Mouse (Mus musculus) liver, embryonic 14.5 days (tissue): ENCODE results near the gene Plcb4. TPM values are rescaled to one million over a fixed set of nuclear protein-coding genes. Genes with fewer than 3 reads are reported as not detected.

Experiments used
- ATAC-seq: fragments of 200-750 bp; cut with Nextera tagmentation; 2 replicates; pipeline ENCODE4 v1.8.0; 2017; ENCODE audit warnings: moderate number of reproducible peaks, mild to moderate bottlenecking, moderate library complexity; ENCODE audit not compliant: insufficient read depth
- DNase-seq, 3 experiments: peaks; one replicate each; pipeline ENCODE4 v3.0.0-alpha.2; 2012 to 2013; ENCODE audit warnings: low read depth in 3 of 3, low spot score in 3 of 3
- H3K27ac ChIP-seq: fragments of 300-500 bp; sonication (generic); 2 replicates; pipeline ENCODE4 v1.5.1; 2014; ENCODE audit warnings: moderate library complexity, mild to moderate bottlenecking, control low read depth, inconsistent platforms
- H3K27me3 ChIP-seq: fragments of 300-500 bp; sonication (generic); 2 replicates; pipeline ENCODE4 v1.6.1; 2014; ENCODE audit warnings: mild to moderate bottlenecking, low read length, moderate library complexity; ENCODE audit not compliant: control insufficient read depth, insufficient read depth
- H3K36me3 ChIP-seq: fragments of 300-500 bp; sonication (generic); replicated peaks from 2 replicates; pipeline ENCODE4 v1.6.1; 2014; ENCODE audit warnings: low read depth; ENCODE audit not compliant: control insufficient read depth, insufficient read depth
- H3K4me1 ChIP-seq, 2 experiments: fragments of 200-500 bp in 1 of 2; fragments of 300-500 bp in 1 of 2; sonication (generic) in 1 of 2; replicated peaks; 2 replicates each; pipeline ENCODE4 v1.6.1; 2012 to 2014; ENCODE audit warnings: antibody characterized with exemption in 1 of 2, inconsistent platforms in 1 of 2, low read length in 1 of 2; ENCODE audit not compliant: control insufficient read depth in 2 of 2, insufficient read depth in 2 of 2
- H3K4me2 ChIP-seq: fragments of 300-500 bp; sonication (generic); 2 replicates; pipeline ENCODE4 v1.6.1; 2014; ENCODE audit warnings: low read depth, mild to moderate bottlenecking, control low read depth, moderate library complexity
- H3K4me3 ChIP-seq, 2 experiments: fragments of 200-500 bp in 1 of 2; fragments of 300-500 bp in 1 of 2; sonication (generic) in 1 of 2; 2 replicates each; pipeline ENCODE4 v1.5.1; 2012 to 2014; ENCODE audit warnings: low read depth in 2 of 2, low read length in 2 of 2, mild to moderate bottlenecking in 2 of 2, control low read depth in 1 of 2, inconsistent platforms in 1 of 2, moderate library complexity in 1 of 2; ENCODE audit not compliant: insufficient read depth in 1 of 2
- H3K9ac ChIP-seq: fragments of 300-500 bp; sonication (generic); replicated peaks from 2 replicates; pipeline ENCODE4 v1.6.1; 2014; ENCODE audit warnings: mild to moderate bottlenecking, control low read depth, moderate library complexity
- H3K9me3 ChIP-seq: fragments of 300-500 bp; sonication (generic); 2 replicates; pipeline ENCODE4 v1.6.1; 2016; ENCODE audit warnings: low read length, mixed read lengths; ENCODE audit not compliant: control insufficient read depth
- CTCF ChIP-seq: IDR thresholded peaks from 2 replicates; pipeline ENCODE4 v1.5.1; 2016; ENCODE audit warnings: antibody characterized with exemption, low read depth, control low read depth
- EP300 ChIP-seq: IDR thresholded peaks from 2 replicates; pipeline ENCODE4 v1.6.1; 2016; ENCODE audit warnings: antibody characterized with exemption, low read depth
- WGBS: fragments of 180-500 bp; shearing (Covaris S2); extraction: QIAGEN DNeasy Blood & Tissue Kit; methylation state at CpG from one replicate; pipeline ENCODE4 v1.1.7; 2014; ENCODE audit not compliant: insufficient replicate concordance; 5-methylcytosine and 5-hydroxymethylcytosine counted together
- polyA plus RNA-seq, 2 experiments: library from polyadenylated mRNA; depleted of rRNA in 1 of 2; stranded (reverse) in 1 of 2; unstranded in 1 of 2; fragments of >200 nt; fragmentation: Nextera tagmentation in 1 of 2; extraction: Ambion mirVana in 1 of 2; gene quantifications; 2 replicates each; pipeline versions ENCODE4 v1.2.1 to v1.2.3; 2012 to 2014

The Plcb4 gene
- polyA plus RNA-seq, 2 experiments = 1.9 to 2.3 TPM

DNA sequence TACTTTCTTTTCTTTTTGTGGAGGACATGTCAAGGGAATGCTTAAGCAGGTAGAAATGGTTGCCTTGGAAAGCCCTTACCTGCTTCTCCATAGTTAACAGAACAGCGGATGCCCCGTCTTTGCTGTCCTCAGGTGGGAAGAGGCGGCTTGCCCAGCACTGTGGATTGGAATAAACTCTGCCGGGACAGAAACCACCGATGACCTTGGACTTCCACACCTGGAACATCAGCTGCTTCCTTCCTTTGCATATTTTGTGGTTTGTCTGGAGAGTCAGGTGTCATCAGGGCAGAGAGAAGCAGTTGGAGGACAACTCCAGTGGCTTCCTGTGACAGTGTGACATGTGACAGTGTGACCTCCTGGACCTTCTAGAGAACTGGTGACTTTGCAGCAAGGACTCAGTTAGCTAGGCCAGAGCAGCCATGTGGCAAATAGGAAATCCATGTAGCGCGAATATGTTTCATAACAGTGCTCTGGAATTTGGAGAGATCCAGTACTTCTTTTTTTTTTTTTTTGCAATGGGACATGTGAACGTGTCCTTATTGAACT is 154.0 kb downstream of the Plcb4 start:
- Histone ChIP-seq H3K36me3 (no peaks in the 10 kb centered on the region), H3K9me3 (no peaks in the 10 kb centered on the region), H3K4me1 (0 out of 4 replicates have a peak, but pooled peaks cover 0 to 2% of the 10 kb centered on the region in 2 experiments), H3K4me3 (no peak overlapping the region), H3K4me2 (no peak overlapping the region), H3K9ac (no peak overlapping the region), H3K27ac (no peak overlapping the region), H3K27me3 (no peaks in the 10 kb centered on the region)
- 68% methylated on average over 8 of the region's 8 CpGs for WGBS
- DNase-seq (no peak), ATAC-seq (no peak)
- no peak for TF ChIP-seq CTCF
- TF ChIP-seq EP300 = no peak

- Histone ChIP-seq H3K4me3 (no peak overlapping the region), H3K4me1 (no peaks in the 10 kb centered on the region), H3K27ac (no peak overlapping the region), H3K9me3 (no peaks in the 10 kb centered on the region), H3K27me3 (no peaks in the 10 kb centered on the region), H3K36me3 (no peaks in the 10 kb centered on the region), H3K4me2 (no peak overlapping the region), H3K9ac (no peak overlapping the region)
- no peak for TF ChIP-seq EP300
- DNase-seq (no peak), ATAC-seq (no peak)
- WGBS = 42% methylated on average over 2 of the region's 2 CpGs
These were observed 161.9 kb downstream of the Plcb4 start for GRCm38 (mm10) chr2:135820691-135821090.

GRCm38 (mm10) chr2:135823690-135824089 is 164.9 kb downstream of the Plcb4 start:
- H3K4me1 ChIP-seq = no peaks in the 10 kb centered on the region
- H3K9ac ChIP-seq = no peak overlapping the region
- H3K27ac ChIP-seq = no peak overlapping the region
- DNase-seq (no peak), ATAC-seq (no peak)
- H3K27me3 ChIP-seq = no peaks in the 10 kb centered on the region
- no peak for TF ChIP-seq EP300
- no peak for TF ChIP-seq CTCF
- H3K9me3 ChIP-seq = no peaks in the 10 kb centered on the region
- no peaks in the 10 kb centered on the region for H3K36me3 ChIP-seq
- H3K4me2 ChIP-seq = no peak overlapping the region
- WGBS = 57% methylated on average over 1 of the region's 1 CpGs
- H3K4me3 ChIP-seq = no peak overlapping the region

DNA sequence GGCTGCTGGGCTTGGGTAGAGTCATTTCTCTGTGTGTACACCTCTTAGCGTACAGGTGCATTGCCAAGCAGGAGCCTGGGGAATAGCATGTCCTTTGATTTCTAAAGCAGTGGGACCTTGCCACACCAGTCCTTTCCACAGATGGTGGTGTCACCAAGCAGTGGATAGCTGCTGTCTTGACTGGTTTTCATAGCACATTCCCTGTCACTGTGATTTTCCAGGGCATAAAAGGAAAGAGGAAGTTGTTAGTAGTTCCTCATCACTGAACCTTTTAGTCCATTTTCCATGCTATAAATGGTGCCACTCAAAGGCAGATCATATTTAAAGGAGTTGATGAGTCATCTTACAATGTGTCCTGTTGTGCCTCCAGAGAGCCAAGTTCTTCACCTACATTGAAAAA is 165.9 kb downstream of the Plcb4 start:
- no peaks in the 10 kb centered on the region for H3K36me3 ChIP-seq
- TF ChIP-seq EP300 = no peak
- no peak for TF ChIP-seq CTCF
- H3K9me3 ChIP-seq = no peaks in the 10 kb centered on the region
- H3K4me3 ChIP-seq = no peak overlapping the region
- H3K27me3 ChIP-seq = no peaks in the 10 kb centered on the region
- no peaks in the 10 kb centered on the region for H3K4me1 ChIP-seq
- no peak for DNase-seq
- no peak overlapping the region for H3K4me2 ChIP-seq
- no peak overlapping the region for H3K27ac ChIP-seq
- 77% methylated on average over 1 of the region's 1 CpGs for WGBS
- H3K9ac ChIP-seq = no peak overlapping the region
- ATAC-seq = no peak

DNA sequence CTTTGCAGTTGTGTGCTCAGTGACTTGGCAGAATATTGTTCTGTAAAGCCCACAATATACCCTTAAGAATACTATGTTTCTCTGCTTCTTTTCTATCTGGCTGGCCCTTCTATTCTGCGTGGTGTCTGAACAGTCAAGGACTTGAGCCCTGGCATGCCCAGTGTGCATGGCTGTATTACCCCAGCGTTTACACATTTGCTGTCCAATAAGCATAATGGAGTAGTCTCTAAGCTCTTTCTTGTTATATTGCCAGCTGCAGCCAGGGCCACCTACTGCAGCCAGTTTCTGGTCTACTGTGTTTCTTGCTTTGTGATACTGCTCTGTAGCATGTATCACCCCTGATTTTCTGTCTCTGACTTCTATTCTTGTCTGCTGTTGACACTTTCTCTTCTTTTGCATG is 166.8 kb downstream of the Plcb4 start:
- Histone ChIP-seq H3K36me3 (no peaks in the 10 kb centered on the region), H3K27me3 (no peaks in the 10 kb centered on the region), H3K4me1 (no peaks in the 10 kb centered on the region), H3K4me3 (no peak overlapping the region), H3K9me3 (no peaks in the 10 kb centered on the region), H3K4me2 (no peak overlapping the region), H3K27ac (no peak overlapping the region), H3K9ac (no peak overlapping the region)
- 69% methylated on average over 2 of the region's 2 CpGs for WGBS
- TF ChIP-seq CTCF = no peak
- no peak for TF ChIP-seq EP300
- DNase-seq (no peak), ATAC-seq (no peak)
